Mouse (Mus musculus) hematopoietic stem cell, adult 5-6 weeks (primary cell): Measurements from ENCODE around the gene Ccndbp1. TPM values are rescaled to one million over a fixed set of nuclear protein-coding genes. Genes with fewer than 3 reads are reported as not detected.

Source experiments
- ATAC-seq, 2 experiments: fragments of 125-278 bp in 1 of 2; replicated peaks in 1 of 2; 2 replicates each; pipeline ENCODE4 v1.8.0; 2016 to 2017; ENCODE audit warnings: inconsistent platforms in 2 of 2, mild to moderate bottlenecking in 2 of 2, moderate number of reproducible peaks in 2 of 2, low read depth in 1 of 2, moderate TSS enrichment in 1 of 2; ENCODE audit not compliant: low FRiP score in 2 of 2, poor library complexity in 2 of 2, severe bottlenecking in 2 of 2, insufficient read depth in 1 of 2, low TSS enrichment in 1 of 2
- total RNA-seq: library from RNA; stranded (forward); fragments of 172-1452, 232-1000 nt; gene quantifications from 2 replicates; pipeline ENCODE4 v1.2.3, GENCODE M21; 2017

Gene Ccndbp1
- total RNA-seq, 1 experiment from 2014 or later: 76.1 TPM

DNA sequence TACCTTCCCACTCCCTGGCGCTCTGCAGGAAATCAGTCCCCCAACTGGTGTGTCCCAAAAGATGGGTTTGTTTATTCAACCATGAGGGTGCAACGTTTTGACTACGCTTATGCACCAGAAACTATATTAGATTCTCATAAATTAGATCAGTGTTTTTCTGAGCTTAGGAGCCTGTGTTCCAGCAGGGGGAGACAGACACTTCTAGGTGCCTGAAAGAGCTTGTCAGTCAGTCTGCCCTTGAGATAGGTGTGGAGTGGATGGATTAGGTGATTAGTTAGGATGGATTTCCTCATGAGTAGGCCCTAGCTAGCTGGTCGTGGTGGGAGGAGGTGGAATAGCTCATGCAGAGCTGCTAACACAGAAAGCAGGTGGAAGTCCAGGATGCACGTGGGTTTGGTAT is 32.9 kb downstream of the Ccndbp1 start:
- ATAC-seq: peak in 1 of 2 experiments; percentile 44; a peak in 1 of 4 replicates

DNA sequence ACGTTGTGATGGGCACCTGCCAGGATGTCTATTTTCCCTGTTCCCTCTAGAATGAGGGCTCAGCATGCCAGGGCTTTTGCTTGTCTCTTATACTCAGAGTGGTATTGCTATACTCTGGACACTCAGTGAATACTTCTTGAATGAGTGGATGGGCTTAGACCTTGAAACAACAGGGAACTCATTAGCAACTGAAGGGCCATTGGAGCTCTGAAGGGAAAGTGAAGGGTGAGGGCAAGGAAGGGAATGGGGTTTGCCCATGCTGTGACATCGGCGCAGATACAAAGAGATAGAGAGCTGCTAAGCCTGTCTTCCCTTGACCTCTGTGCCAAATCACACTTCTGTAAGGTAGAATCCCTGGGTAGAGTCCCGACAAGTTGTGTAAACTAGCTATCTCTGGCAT is 37.5 kb downstream of the Ccndbp1 start:
- no peak for ATAC-seq

DNA sequence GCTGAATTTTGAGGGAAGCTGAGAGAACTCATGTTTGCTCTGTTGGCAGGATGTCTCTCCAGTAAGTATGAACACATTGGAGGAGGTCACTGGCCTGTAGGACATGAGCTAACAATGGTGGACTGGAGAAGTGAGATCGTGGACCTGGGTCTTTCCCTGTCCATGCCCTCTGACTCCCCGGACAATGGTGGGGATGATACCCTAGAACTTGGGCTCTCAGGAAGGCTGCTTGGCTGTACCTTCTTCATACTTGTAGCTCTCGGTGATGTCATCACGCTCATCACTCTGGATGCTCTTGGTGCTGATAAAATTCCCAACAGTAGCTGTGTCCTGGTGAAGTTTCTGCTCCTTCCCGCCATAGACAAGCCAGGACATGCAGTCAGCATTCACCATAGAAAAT is 44.0 kb downstream of the Ccndbp1 start:
- ATAC-seq: no peak

DNA sequence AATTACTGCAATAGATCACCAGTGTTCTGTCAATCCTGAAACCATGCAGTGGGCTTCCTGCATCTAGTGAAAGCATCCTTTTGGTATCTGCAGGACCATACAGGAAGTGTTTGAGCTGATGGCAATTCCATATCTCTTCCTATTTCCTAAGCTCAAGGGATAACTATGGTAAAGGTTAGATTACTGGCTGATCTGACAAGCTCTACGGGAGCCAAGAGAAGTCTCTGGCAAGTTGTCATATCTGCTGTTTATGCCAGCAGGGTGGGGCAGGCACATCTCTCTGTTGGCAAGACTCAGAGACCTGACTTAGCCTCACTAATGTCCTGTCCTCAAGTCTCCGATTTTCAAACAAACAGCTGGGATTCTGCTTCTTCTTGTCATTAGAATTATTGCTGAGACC is 45.9 kb downstream of the Ccndbp1 start:
- ATAC-seq: no peak

DNA sequence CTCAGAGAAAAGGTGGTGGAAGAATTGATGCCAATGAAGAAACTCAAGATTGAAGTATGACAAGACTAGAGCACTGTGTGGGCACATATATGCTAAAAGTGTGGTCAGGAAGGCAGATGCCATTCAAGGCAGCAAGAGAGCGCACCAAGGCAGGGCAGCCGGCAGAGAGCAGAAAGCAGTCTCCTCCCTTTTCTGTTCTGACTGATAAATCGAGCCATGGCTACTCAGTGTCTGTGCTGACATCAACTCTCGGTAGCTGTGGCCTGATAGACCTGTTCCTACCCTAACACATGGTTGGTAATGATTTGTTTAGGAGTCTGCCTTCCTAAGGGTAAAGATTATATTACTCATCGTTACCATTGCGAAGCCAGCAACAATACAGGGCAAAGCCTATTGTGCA is 47.7 kb downstream of the Ccndbp1 start:
- ATAC-seq: no peak

DNA sequence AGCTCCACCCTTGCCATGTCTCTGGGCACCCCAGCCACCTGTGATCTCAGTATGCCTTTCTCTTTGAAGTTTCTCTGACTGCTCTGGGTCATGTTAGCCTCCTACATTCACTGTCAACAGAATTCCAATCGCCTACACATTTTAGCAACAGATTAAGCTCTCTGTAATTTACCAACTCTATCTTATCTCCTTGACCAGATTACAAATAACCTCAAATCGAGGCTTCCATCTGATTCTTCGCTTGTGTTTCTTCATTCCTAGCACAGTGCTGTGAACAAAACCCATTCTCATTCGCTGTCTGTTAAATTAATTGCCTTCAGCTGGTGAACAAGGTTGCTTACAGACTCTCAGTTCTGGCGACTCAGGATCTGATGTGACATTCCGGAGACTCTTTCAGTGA is 49.8 kb downstream of the Ccndbp1 start:
- no peak for ATAC-seq

DNA sequence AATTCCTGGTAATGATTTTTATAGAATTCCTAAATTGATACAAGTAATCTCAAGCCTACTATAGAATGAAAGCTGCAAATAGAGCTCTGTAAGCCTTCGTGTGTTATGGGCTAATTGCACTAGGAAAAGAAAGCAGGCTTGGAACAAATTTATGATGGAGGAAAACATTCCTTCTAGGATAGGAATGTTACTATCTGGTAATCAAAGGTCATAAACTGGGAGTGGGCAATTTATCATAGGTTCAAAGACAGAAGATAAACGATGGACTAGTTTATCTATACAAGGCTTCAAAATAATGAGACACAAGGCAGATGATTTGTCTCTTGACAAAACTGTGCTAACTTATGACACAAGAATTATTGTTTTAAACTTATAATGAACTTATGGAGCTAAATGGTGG is 53.1 kb downstream of the Ccndbp1 start:
- no peak for ATAC-seq

Other genes starting within 250 kb of the Ccndbp1 start
- 18.5 and 20.7 TPM in 2 replicates for gene Cdan1, start 158.3 kb upstream of the Ccndbp1 start, total RNA-seq
- 9.4 and 10.1 TPM in 2 replicates for gene Ttbk2, start 157.8 kb upstream of the Ccndbp1 start, total RNA-seq
- gene Ubr1, start 37.7 kb upstream of the Ccndbp1 start, total RNA-seq: 32.1 and 39.5 TPM in 2 replicates
- gene Tmem62, start 31.4 kb upstream of the Ccndbp1 start, total RNA-seq: 5.5 and 9.8 TPM in 2 replicates
- gene Epb42, start 28.7 kb downstream of the Ccndbp1 start, total RNA-seq: 1.4 and 5.3 TPM in 2 replicates
- gene Tgm5, start 77.4 kb downstream of the Ccndbp1 start, total RNA-seq: not detected in 2 replicates
- not detected in 2 replicates for gene Tgm7, start 101.4 kb downstream of the Ccndbp1 start, total RNA-seq
- gene Adal, start 132.0 kb downstream of the Ccndbp1 start, total RNA-seq: 11.0 and 25.7 TPM in 2 replicates
- 11.6 and 13.9 TPM in 2 replicates for gene Lcmt2, start 132.2 kb downstream of the Ccndbp1 start, total RNA-seq
- 33.9 and 35.0 TPM in 2 replicates for gene Tubgcp4, start 162.3 kb downstream of the Ccndbp1 start, total RNA-seq
- gene Zscan29, start 162.7 kb downstream of the Ccndbp1 start, total RNA-seq: 19.2 and 27.1 TPM in 2 replicates